Mouse (Mus musculus) embryo, embryonic 10.5 days (tissue): Measurements from ENCODE around the gene 9930022D16Rik.

Experiments
- DNase-seq: peaks from one replicate; pipeline ENCODE4 v3.0.0-alpha.2; 2015; ENCODE audit warnings: low spot score

9930022D16Rik gene

DNA sequence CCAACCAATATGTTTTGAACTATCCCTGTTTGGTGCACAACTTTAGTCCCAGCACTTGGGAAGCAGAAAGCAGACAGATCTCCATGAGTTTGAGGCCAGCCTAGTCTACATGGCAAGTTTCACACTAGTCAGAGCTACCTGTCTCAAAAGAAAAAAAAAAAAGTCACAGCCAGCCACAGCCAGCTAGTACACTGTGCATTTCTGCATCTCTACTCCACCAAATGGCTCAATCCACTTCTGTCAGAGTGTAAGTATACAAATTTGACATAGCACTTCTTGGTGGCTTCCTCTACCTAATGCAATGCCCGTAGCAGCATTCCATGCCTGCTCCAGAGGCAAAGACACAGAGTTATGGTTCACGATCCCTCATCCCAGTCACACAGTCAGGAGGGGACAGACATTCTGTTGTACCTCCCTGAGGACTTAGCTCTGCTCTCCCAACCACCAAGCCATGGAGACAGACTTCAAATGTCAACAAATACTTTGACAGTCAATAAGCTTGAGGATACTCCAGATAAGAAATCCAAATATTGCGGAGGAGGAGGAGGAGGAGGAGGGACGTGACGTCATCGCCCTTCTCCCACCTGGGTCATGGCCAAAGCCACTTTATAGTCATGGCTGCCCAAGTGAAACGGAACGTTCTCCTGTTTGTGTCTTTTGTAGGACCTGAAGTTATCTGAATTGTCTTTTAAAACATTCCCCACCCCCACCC lies 3.1 kb downstream of the 9930022D16Rik start:
- no peak for DNase-seq

- DNase-seq, result no peak
These were observed 3.8 kb downstream of the 9930022D16Rik start for GRCm38 (mm10) chr11:109417472-109418040.

- DNase-seq, result no peak
These were observed 5.7 kb downstream of the 9930022D16Rik start for GRCm38 (mm10) chr11:109419461-109419860.

- DNase-seq, result no peak
These were observed 6.3 kb downstream of the 9930022D16Rik start for GRCm38 (mm10) chr11:109419961-109420566.

GRCm38 (mm10) chr11:109420567-109420962 lies 6.8 kb downstream of the 9930022D16Rik start:
- no peak for DNase-seq

- DNase-seq, result no peak
These were observed 7.5 kb downstream of the 9930022D16Rik start for GRCm38 (mm10) chr11:109421205-109421604.

GRCm38 (mm10) chr11:109422263-109422662 lies 8.5 kb downstream of the 9930022D16Rik start:
- no peak for DNase-seq

DNA sequence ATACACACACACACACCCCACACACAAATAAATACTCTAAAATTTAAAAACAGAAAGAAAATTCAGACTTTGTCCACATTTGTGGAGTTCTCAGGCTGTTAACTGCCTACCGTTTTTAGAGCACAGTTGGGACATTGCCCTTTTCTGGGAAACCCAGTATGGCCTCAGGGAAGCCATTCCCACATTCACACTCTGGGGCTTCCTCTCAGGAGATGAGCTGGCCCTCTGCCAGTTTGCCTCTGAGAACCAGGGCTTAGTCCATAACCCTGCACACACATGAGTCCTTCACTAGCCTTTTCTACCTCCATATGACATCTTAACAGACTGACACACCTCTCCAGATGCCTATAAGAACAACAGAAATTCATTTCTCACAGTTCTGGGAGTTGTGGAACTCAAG lies 9.6 kb downstream of the 9930022D16Rik start:
- DNase-seq, result no peak

- DNase-seq, result peak; percentile 100
These were observed 11.9 kb downstream of the 9930022D16Rik start, which contains the start of gene Amz2 for GRCm38 (mm10) chr11:109425392-109426271. Gene Amz2, plus strand, starts transcription at chr11:109425946.

DNA sequence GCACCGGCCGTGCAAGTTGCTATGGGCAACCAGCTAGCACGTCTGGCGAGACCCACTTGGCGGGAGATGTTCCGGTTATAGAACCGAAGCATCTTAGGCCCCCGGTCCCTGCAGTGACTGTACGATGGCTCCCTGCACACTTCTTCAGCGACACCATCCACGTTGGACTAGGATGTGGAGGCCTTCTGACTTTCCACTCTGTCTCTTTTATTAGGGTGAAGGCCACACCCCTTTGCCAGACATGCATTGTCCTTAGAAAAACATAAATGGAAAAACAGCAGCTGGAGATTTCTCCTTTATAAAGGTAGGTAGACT lies 12.5 kb downstream of the 9930022D16Rik start:
- no peak for DNase-seq

DNA sequence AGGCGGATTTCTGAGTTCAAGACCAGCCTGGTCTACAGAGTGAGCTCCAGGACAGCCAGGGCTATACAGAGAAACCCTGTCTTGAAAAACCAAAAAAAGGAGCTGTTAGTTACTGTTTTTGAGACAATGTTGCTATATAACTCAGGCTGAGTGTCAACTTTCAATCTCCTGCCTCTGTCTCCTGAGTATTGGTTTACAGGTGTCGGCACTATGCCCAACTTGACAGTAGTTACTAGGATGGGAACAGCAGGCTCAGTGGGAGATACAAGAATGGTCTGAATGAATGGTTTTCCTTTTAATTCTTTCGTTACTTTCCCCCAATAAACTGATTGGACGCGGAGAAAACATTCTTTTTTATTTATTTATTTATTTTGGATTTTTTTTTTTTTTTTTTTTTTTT lies 13.6 kb downstream of the 9930022D16Rik start:
- DNase-seq, result no peak

DNA sequence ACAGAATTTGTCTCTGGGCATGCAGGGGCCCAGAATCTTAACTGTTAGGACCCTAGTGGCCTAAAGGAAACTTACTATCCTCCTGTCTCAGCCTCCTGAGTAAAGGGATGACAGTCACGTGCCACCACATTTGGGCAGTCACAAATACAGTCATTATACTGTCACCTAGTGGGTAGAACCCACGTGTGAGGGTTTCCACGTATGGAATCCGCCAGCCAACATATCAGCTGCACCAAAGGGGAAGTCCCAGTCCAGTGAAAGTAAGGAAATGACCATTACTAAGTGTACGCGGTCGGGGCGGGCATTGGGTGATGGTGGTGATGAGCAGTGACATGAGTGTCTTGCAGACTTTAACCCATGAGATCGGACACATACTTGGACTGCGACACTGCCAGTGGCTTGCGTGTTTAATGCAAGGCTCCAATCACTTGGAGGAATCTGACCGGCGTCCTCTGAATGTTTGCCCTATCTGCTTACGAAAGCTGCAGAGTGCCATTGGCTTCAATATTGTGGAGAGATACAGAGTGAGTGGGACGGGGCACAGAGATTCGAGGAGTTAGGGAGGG lies 20.6 kb downstream of the 9930022D16Rik start:
- DNase-seq, result no peak

- DNase-seq, result no peak
These were observed 23.2 kb downstream of the 9930022D16Rik start for GRCm38 (mm10) chr11:109436889-109437288.

GRCm38 (mm10) chr11:109439209-109439608 lies 25.5 kb downstream of the 9930022D16Rik start:
- peak; percentile 18 for DNase-seq

- DNase-seq, result peak; percentile 68
These were observed 26.2 kb downstream of the 9930022D16Rik start for GRCm38 (mm10) chr11:109439829-109440340.

- no peak for DNase-seq
These were observed 26.9 kb downstream of the 9930022D16Rik start for GRCm38 (mm10) chr11:109440641-109441040.

DNA sequence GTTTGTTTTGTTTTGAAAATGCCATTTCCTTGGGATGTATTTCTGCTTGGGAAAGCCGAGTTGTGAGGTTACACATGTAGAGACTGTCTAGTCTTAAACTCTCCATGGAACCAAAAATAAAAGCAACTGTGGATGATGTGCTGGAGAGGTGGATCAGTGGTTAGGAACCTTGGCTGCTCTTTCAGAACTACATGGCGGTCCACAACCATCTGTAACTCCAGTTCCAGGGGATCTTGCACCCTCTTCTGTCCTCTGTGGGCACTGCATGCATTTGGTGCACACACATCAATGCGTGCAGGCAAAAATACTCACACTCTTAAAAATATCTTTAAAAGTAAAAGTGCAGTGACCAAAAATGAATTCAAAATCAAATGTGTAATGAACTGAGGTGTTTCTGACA lies 27.4 kb downstream of the 9930022D16Rik start:
- DNase-seq, result peak; percentile 69

DNA sequence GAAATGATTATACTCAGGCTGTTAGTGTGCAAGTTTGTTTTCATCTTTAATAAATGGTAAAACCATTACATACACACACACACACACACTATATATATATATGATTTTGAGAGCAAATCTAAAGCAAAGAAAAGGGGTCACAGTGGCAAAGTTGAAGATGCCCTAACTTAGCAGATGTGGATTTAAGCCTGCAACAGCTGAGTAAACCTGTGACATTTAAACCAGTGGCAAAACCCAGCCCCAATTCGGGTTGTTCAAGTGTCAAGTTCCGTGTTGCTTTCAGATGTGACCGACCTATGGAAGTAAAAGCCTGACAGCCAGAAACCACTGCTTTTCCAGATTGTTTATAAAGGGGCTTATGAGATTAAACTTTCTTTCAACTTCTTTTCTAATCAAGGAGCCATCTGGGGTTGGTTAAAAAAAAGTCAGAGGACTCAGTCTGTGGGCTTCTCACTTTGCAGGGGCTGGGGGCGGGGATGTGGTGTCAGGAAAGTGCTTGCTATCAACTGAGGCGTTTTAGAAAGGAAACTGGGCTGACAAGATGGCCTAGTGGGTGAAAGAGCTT lies 28.5 kb downstream of the 9930022D16Rik start:
- peak; percentile 29 for DNase-seq

GRCm38 (mm10) chr11:109443468-109444263 lies 29.9 kb downstream of the 9930022D16Rik start:
- no peak for DNase-seq

GRCm38 (mm10) chr11:109444600-109444999 lies 30.9 kb downstream of the 9930022D16Rik start:
- peak; percentile 61 for DNase-seq
